Mouse (Mus musculus) kidney, postnatal 0 days (tissue): Measurements from ENCODE around the gene Vwc2l. TPM values are rescaled to one million over a fixed set of nuclear protein-coding genes. Genes with fewer than 3 reads are reported as not detected.

ENCODE experiments used
- ATAC-seq: fragments of 200-750 bp; cut with Nextera tagmentation; replicated peaks from 2 replicates; pipeline ENCODE4 v1.8.0; 2017; ENCODE audit warnings: low read depth, moderate number of reproducible peaks, moderate TSS enrichment, moderate library complexity; ENCODE audit not compliant: low FRiP score
- DNase-seq: peaks from one replicate; pipeline ENCODE4 v3.0.0-alpha.2; 2016; ENCODE audit warnings: low spot score
- H3K27ac ChIP-seq: fragments of 300-500 bp; sonication (generic); 2 replicates; pipeline ENCODE4 v1.5.1; 2014; ENCODE audit warnings: mild to moderate bottlenecking
- H3K27me3 ChIP-seq: fragments of 300-500 bp; sonication (generic); 2 replicates; pipeline ENCODE4 v1.6.1; 2014; ENCODE audit warnings: low read length, mixed read lengths; ENCODE audit not compliant: insufficient read depth
- H3K36me3 ChIP-seq: fragments of 300-500 bp; sonication (generic); 2 replicates; pipeline ENCODE4 v1.6.1; 2014; ENCODE audit warnings: low read length, mixed read lengths; ENCODE audit not compliant: insufficient read depth
- H3K4me1 ChIP-seq: fragments of 300-500 bp; sonication (generic); replicated peaks from 2 replicates; pipeline ENCODE4 v1.6.1; 2014; ENCODE audit warnings: antibody characterized with exemption, low read length, mixed read lengths; ENCODE audit not compliant: insufficient read depth
- H3K4me2 ChIP-seq: fragments of 300-500 bp; sonication (generic); 2 replicates; pipeline ENCODE4 v1.6.1; 2014; ENCODE audit warnings: mild to moderate bottlenecking, low read length, moderate library complexity, mixed read lengths
- H3K4me3 ChIP-seq: fragments of 300-500 bp; sonication (generic); replicated peaks from 2 replicates; pipeline ENCODE4 v1.5.1; 2014; ENCODE audit warnings: low read depth, low read length
- H3K9ac ChIP-seq: fragments of 300-500 bp; sonication (generic); 2 replicates; pipeline ENCODE4 v1.6.1; 2014; ENCODE audit warnings: low read depth, low read length
- H3K9me3 ChIP-seq: fragments of 300-500 bp; sonication (generic); replicated peaks from 2 replicates; pipeline ENCODE4 v1.6.1; 2016; ENCODE audit warnings: low read length, inconsistent platforms, mixed read lengths
- CTCF ChIP-seq: IDR thresholded peaks from 2 replicates; pipeline ENCODE4 v1.5.1; 2016; ENCODE audit warnings: antibody characterized with exemption, low read depth, mild to moderate bottlenecking, moderate library complexity
- WGBS: fragments of 180-500 bp; shearing (Covaris S2); extraction: QIAGEN DNeasy Blood & Tissue Kit; methylation state at CpG from one replicate; pipeline ENCODE4 v1.1.7; 2014; 5-methylcytosine and 5-hydroxymethylcytosine counted together
- polyA plus RNA-seq: library from polyadenylated mRNA; unstranded; fragments of >200 nt; fragmentation: Nextera tagmentation; extraction: Ambion mirVana; gene quantifications from 2 replicates; pipeline ENCODE4 v1.2.1, GENCODE M21; 2015

The Vwc2l gene
- polyA plus RNA-seq, 1 experiment from 2014 or later = 0.03 TPM

- Histone ChIP-seq H3K4me1 (no peaks in the 10 kb centered on the region), H3K4me3 (no peak overlapping the region), H3K36me3 (no peaks in the 10 kb centered on the region), H3K9ac (no peak overlapping the region), H3K4me2 (no peak overlapping the region), H3K9me3 (no peaks in the 10 kb centered on the region), H3K27me3 (no peaks in the 10 kb centered on the region), H3K27ac (no peak overlapping the region)
- DNase-seq = no peak
- ATAC-seq = no peak
- TF ChIP-seq CTCF = no peak
- 84% methylated on average over 5 of the region's 5 CpGs for WGBS
Measured at GRCm38 (mm10) chr1:70791636-70792035, 66.1 kb downstream of the Vwc2l start.

- Histone ChIP-seq H3K4me3 (no peak overlapping the region), H3K9me3 (no peaks in the 10 kb centered on the region), H3K9ac (no peak overlapping the region), H3K27ac (no peak overlapping the region), H3K36me3 (no peaks in the 10 kb centered on the region), H3K4me2 (no peak overlapping the region), H3K4me1 (no peaks in the 10 kb centered on the region), H3K27me3 (no peaks in the 10 kb centered on the region)
- WGBS = 77% methylated on average over 4 of the region's 4 CpGs
- ATAC-seq (no peak), DNase-seq (no peak)
- TF ChIP-seq CTCF = no peak
Measured at GRCm38 (mm10) chr1:70795094-70795493, 69.6 kb downstream of the Vwc2l start.

GRCm38 (mm10) chr1:70803401-70803800, 77.9 kb downstream of the Vwc2l start:
- no peaks in the 10 kb centered on the region for H3K36me3 ChIP-seq
- H3K4me2 ChIP-seq = no peak overlapping the region
- DNase-seq (no peak), ATAC-seq (no peak)
- no peak overlapping the region for H3K9ac ChIP-seq
- no peaks in the 10 kb centered on the region for H3K9me3 ChIP-seq
- no peaks in the 10 kb centered on the region for H3K27me3 ChIP-seq
- no peak overlapping the region for H3K27ac ChIP-seq
- H3K4me1 ChIP-seq = no peaks in the 10 kb centered on the region
- no peak for TF ChIP-seq CTCF
- H3K4me3 ChIP-seq = no peak overlapping the region
- 77% methylated on average over 3 of the region's 3 CpGs for WGBS

- TF ChIP-seq CTCF = no peak
- no peaks in the 10 kb centered on the region for H3K36me3 ChIP-seq
- WGBS = 50% methylated on average over 2 of the region's 2 CpGs
- H3K9me3 ChIP-seq = no peaks in the 10 kb centered on the region
- no peaks in the 10 kb centered on the region for H3K4me1 ChIP-seq
- no peak overlapping the region for H3K9ac ChIP-seq
- DNase-seq (no peak), ATAC-seq (no peak)
- H3K4me3 ChIP-seq = no peak overlapping the region
- H3K4me2 ChIP-seq = no peak overlapping the region
- no peak overlapping the region for H3K27ac ChIP-seq
- H3K27me3 ChIP-seq = no peaks in the 10 kb centered on the region
Measured at GRCm38 (mm10) chr1:70823111-70823510, 97.6 kb downstream of the Vwc2l start.

- no peaks in the 10 kb centered on the region for H3K4me1 ChIP-seq
- H3K9me3 ChIP-seq = no peaks in the 10 kb centered on the region
- no peaks in the 10 kb centered on the region for H3K27me3 ChIP-seq
- H3K4me2 ChIP-seq = no peak overlapping the region
- H3K27ac ChIP-seq = no peak overlapping the region
- no peaks in the 10 kb centered on the region for H3K36me3 ChIP-seq
- DNase-seq (no peak), ATAC-seq (no peak)
- peak; percentile 50 for TF ChIP-seq CTCF
- 82% methylated on average over 3 of the region's 3 CpGs for WGBS
- no peak overlapping the region for H3K9ac ChIP-seq
- no peak overlapping the region for H3K4me3 ChIP-seq
Measured at GRCm38 (mm10) chr1:70833262-70833661, 107.7 kb downstream of the Vwc2l start.

- no peak for TF ChIP-seq CTCF
- 56% methylated on average over 7 of the region's 7 CpGs for WGBS
- no peaks in the 10 kb centered on the region for H3K9me3 ChIP-seq
- peak; percentile 62 for DNase-seq
- H3K36me3 ChIP-seq = no peaks in the 10 kb centered on the region
- no peaks in the 10 kb centered on the region for H3K27me3 ChIP-seq
- no peak overlapping the region for H3K27ac ChIP-seq
- no peak overlapping the region for H3K4me3 ChIP-seq
- ATAC-seq = no peak
- no peak overlapping the region for H3K4me2 ChIP-seq
- H3K4me1 ChIP-seq = no peaks in the 10 kb centered on the region
- no peak overlapping the region for H3K9ac ChIP-seq
Measured at GRCm38 (mm10) chr1:70842222-70842621, 116.7 kb downstream of the Vwc2l start.

GRCm38 (mm10) chr1:70845276-70845675, 119.8 kb downstream of the Vwc2l start:
- ATAC-seq (no peak), DNase-seq (no peak)
- TF ChIP-seq CTCF = no peak
- H3K4me2 ChIP-seq = no peak overlapping the region
- no peak overlapping the region for H3K9ac ChIP-seq
- H3K27ac ChIP-seq = no peak overlapping the region
- H3K4me1 ChIP-seq = no peaks in the 10 kb centered on the region
- no peak overlapping the region for H3K4me3 ChIP-seq
- H3K27me3 ChIP-seq = no peaks in the 10 kb centered on the region
- no peaks in the 10 kb centered on the region for H3K9me3 ChIP-seq
- H3K36me3 ChIP-seq = no peaks in the 10 kb centered on the region
